Mouse (Mus musculus) right cerebral cortex, postnatal 4 days (tissue): ENCODE measurements around the gene Muc20.

Experiments used
- DNase-seq: peaks from one replicate; pipeline ENCODE4 v3.0.0-alpha.2; 2022

The Muc20 gene

GRCm38 (mm10) chr16:32790056-32790455 is 7.2 kb downstream of the Muc20 start:
- DNase-seq, result no peak

- peak; percentile 46 for DNase-seq
Measured at GRCm38 (mm10) chr16:32784840-32785239, 12.4 kb downstream of the Muc20 start.

- no peak for DNase-seq
Measured at GRCm38 (mm10) chr16:32783324-32784062, 13.7 kb downstream of the Muc20 start.

GRCm38 (mm10) chr16:32778956-32779355 is 18.3 kb downstream of the Muc20 start:
- DNase-seq, result no peak

GRCm38 (mm10) chr16:32776676-32777075 is 20.6 kb downstream of the Muc20 start:
- no peak for DNase-seq

GRCm38 (mm10) chr16:32766904-32767303 is 30.3 kb downstream of the Muc20 start:
- no peak for DNase-seq

GRCm38 (mm10) chr16:32764961-32765360 is 32.3 kb downstream of the Muc20 start:
- DNase-seq, result no peak

GRCm38 (mm10) chr16:32764550-32764949 is 32.7 kb downstream of the Muc20 start:
- no peak for DNase-seq

- DNase-seq, result no peak
Measured at GRCm38 (mm10) chr16:32750242-32751127, 46.8 kb downstream of the Muc20 start.

DNA sequence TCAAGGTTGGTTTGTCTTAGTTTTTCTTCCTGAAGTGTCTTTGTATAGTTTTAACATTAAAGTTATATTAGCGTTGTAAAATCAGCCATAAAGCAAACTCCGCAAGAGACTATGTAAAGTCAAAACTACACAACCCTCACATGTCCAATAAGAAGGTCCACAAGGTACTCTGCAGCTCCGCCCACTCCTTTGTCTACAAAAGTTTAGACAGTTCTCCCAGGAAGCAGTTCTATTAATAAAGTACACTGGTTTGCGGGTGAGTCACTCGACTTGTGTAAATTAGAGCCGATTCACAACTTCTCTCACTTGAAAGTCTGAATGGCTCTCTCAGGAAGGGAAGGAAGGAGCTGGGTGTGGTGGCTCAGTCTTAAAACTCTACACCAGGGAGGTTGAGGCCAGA is 51.4 kb downstream of the Muc20 start:
- DNase-seq, result no peak

GRCm38 (mm10) chr16:32742712-32743111 is 54.5 kb downstream of the Muc20 start:
- no peak for DNase-seq

DNA sequence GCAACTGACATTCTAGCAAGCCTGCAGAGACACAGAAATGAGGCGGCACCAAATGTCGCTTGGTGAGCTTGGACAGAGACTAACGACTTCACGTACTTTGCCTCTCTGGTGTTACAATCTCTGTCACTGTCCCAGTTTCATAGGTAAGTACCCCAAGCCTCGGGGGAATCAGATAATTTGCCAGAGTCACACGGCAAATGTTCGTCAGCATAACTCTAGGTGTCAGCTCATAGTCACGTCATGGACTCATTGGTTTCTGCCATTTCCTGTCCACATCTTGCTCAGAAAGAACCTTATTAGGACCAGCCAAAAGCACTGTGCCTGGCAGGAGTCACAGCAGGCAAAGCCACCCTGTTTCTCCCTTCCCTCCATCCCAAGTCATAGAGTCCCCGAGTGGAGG is 55.9 kb downstream of the Muc20 start:
- no peak for DNase-seq

- no peak for DNase-seq
Measured at GRCm38 (mm10) chr16:32740003-32740663, 57.1 kb downstream of the Muc20 start.

GRCm38 (mm10) chr16:32736022-32736421 is 61.2 kb downstream of the Muc20 start:
- DNase-seq, result no peak

DNA sequence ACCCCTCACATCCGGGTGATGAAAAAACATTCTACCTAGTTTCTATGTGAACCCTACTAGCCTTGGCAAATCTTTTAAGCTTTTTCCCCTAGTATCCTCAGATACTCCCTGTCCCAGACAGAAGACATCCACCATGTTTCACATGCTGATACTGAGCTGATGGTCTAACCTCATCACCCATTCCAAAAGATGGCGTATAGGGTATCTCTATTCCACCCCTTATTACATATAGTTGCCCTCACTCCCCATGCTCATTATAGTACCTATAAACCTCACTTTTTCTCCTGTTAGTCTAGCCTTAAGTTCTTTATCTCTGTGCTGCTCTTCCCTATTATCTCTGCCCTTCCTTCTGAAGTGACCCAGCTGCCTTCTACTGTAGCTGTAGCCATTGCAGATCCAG is 61.6 kb downstream of the Muc20 start, which contains the start of gene Muc4:
Gene Muc4 (plus strand): TSS at position 301 of the 400 bp plus-strand sequence.
- no peak for DNase-seq

GRCm38 (mm10) chr16:32733213-32733612 is 64.0 kb downstream of the Muc20 start:
- no peak for DNase-seq

GRCm38 (mm10) chr16:32728730-32729129 is 68.5 kb downstream of the Muc20 start:
- DNase-seq, result no peak

GRCm38 (mm10) chr16:32728240-32728639 is 69.0 kb downstream of the Muc20 start:
- no peak for DNase-seq
